Mouse (Mus musculus) embryonic facial prominence, embryonic 14.5 days (tissue): ENCODE results near the gene 0610037L13Rik. TPM values are rescaled to one million over a fixed set of nuclear protein-coding genes. Genes with fewer than 3 reads are reported as not detected.

Experiments used
- ATAC-seq: fragments of 200-750 bp; cut with Nextera tagmentation; 2 replicates; pipeline ENCODE4 v1.8.0; 2017; ENCODE audit warnings: low read depth, moderate number of reproducible peaks, moderate TSS enrichment
- DNase-seq: peaks from one replicate; pipeline ENCODE4 v3.0.0-alpha.2; 2015; ENCODE audit warnings: low spot score
- H3K27ac ChIP-seq: fragments of 300-500 bp; sonication (generic); replicated peaks from 2 replicates; pipeline ENCODE4 v1.5.1; 2014; ENCODE audit warnings: low read depth, mild to moderate bottlenecking, low read length, moderate library complexity
- H3K27me3 ChIP-seq: fragments of 300-500 bp; sonication (generic); replicated peaks from 2 replicates; pipeline ENCODE4 v1.6.1; 2014; ENCODE audit warnings: low read length; ENCODE audit not compliant: control insufficient read depth, insufficient read depth
- H3K36me3 ChIP-seq: fragments of 300-500 bp; sonication (generic); 2 replicates; pipeline ENCODE4 v1.6.1; 2014; ENCODE audit warnings: low read length, mixed read lengths; ENCODE audit not compliant: control insufficient read depth, insufficient read depth
- H3K4me1 ChIP-seq: fragments of 300-500 bp; sonication (generic); 2 replicates; pipeline ENCODE4 v1.6.1; 2014; ENCODE audit warnings: antibody characterized with exemption, low read length; ENCODE audit not compliant: control insufficient read depth, insufficient read depth
- H3K4me2 ChIP-seq: fragments of 300-500 bp; sonication (generic); 2 replicates; pipeline ENCODE4 v1.6.1; 2014; ENCODE audit warnings: low read depth, mild to moderate bottlenecking, low read length, moderate library complexity, mixed read lengths
- H3K4me3 ChIP-seq: fragments of 300-500 bp; sonication (generic); 2 replicates; pipeline ENCODE4 v1.5.1; 2014; ENCODE audit warnings: low read depth, mild to moderate bottlenecking, low read length
- H3K9ac ChIP-seq: fragments of 300-500 bp; sonication (generic); 2 replicates; pipeline ENCODE4 v1.6.1; 2014; ENCODE audit warnings: low read depth, mild to moderate bottlenecking, low read length, moderate library complexity, mixed read lengths
- H3K9me3 ChIP-seq: fragments of 300-500 bp; sonication (generic); 2 replicates; pipeline ENCODE4 v1.6.1; 2016; ENCODE audit warnings: low read length; ENCODE audit not compliant: control insufficient read depth
- WGBS: fragments of 180-500 bp; shearing (Covaris S2); extraction: QIAGEN DNeasy Blood & Tissue Kit; methylation state at CpG from one replicate; pipeline ENCODE4 v1.1.7; 2014; 5-methylcytosine and 5-hydroxymethylcytosine counted together
- polyA plus RNA-seq: library from polyadenylated mRNA; unstranded; fragments of >200 nt; fragmentation: Nextera tagmentation; extraction: Ambion mirVana; gene quantifications from 2 replicates; pipeline ENCODE4 v1.2.1, GENCODE M21; 2014

0610037L13Rik gene
- polyA plus RNA-seq, 1 experiment from 2014 or later = 158 TPM

DNA sequence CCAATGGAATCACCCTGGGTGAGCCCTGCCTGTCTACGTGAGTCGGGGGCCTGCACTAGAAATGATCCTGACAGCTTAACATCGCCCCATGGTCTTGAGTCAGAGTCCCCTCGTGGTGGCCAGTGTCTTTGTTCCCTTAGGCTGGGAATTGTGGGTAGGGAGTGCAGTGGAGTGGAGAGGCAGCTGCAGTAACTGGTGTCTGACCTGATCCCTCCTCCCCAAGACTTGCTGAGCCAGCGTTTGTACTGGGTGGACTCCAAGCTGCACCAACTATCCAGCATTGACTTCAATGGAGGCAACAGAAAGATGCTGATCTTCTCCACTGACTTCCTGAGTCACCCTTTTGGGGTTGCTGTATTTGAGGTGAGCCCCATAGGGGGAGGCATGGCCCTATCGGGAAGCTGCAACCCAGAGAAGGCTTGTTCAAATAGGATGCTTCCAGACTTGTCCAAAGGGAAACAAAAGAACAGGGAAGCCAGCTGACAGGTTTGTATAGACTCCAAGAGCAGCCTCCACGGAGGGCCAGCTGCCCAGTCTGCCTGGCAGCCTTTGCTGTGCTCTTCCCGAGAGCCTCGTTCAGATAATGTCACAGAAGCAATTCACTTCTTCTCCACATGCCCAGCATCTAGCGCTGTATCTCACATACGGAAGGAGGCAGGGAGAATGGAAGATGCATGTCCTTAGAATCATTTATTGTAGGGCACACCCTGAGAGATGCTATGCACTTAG lies 32.5 kb upstream of the 0610037L13Rik start:
- Histone ChIP-seq H3K4me2 (no peak overlapping the region), H3K9me3 (no peaks in the 10 kb centered on the region), H3K4me3 (no peak overlapping the region), H3K27ac (no peak overlapping the region), H3K36me3 (no peaks in the 10 kb centered on the region), H3K4me1 (no peaks in the 10 kb centered on the region), H3K27me3 (no peaks in the 10 kb centered on the region), H3K9ac (no peak overlapping the region)
- ATAC-seq = no peak
- no peak for DNase-seq
- 81% methylated on average over 11 of the region's 11 CpGs for WGBS

DNA sequence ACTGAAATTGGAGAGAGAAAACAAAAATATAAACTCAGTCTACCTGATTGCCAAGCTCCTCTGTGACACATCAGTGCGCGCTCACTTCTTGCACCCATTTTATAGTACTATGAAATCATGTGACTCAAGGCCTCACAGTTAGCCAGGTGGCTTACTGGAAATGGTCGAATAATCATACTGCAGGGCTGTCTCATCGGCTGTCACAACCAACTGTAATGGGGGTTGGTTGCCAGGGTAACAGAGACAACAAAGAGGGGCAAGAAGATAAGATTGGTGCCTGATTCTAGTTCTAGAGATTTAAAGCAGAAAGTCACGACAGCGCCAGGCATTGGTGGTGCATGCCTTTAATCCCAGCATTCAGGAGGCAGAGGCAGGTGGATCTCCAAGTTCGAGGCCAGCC lies 30.6 kb upstream of the 0610037L13Rik start:
- WGBS = 93% methylated on average over 7 of the region's 7 CpGs
- ATAC-seq = no peak

DNA sequence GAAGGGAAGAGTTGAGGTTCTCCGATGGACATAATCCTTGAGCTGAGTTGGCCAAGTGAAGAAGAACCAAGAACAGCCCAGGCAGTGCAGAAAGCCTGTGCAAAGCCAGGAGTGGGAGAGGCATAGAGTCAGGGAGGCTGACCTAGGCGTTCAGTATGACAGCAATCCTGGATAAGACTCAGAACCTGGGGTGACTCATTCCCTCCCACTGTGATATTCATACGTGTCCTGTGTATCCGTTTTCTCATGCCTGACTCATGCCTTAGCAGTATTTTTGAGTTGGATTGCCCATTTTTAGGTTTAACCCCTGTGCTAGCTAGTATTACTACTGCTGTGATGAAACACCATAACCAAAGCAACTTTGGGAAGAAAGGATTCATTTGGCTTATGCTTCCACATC lies 24.7 kb upstream of the 0610037L13Rik start:
- 87% methylated on average over 4 of the region's 4 CpGs for WGBS
- Histone ChIP-seq H3K36me3 (no peaks in the 10 kb centered on the region), H3K4me2 (no peak overlapping the region), H3K4me3 (no peak overlapping the region), H3K9me3 (no peaks in the 10 kb centered on the region), H3K9ac (no peak overlapping the region), H3K27me3 (no peaks in the 10 kb centered on the region), H3K4me1 (no peaks in the 10 kb centered on the region), H3K27ac (no peak overlapping the region)
- no peak for DNase-seq
- ATAC-seq = no peak

More for the DNA sequence above, 30.6 kb upstream of the 0610037L13Rik start:
- no peak overlapping the region for H3K4me2 ChIP-seq
- no peaks in the 10 kb centered on the region for H3K9me3 ChIP-seq
- no peak overlapping the region for H3K9ac ChIP-seq
- H3K27ac ChIP-seq = no peak overlapping the region
- H3K27me3 ChIP-seq = no peaks in the 10 kb centered on the region
- no peaks in the 10 kb centered on the region for H3K4me1 ChIP-seq
- H3K36me3 ChIP-seq = no peaks in the 10 kb centered on the region
- H3K4me3 ChIP-seq = no peak overlapping the region
- no peak for DNase-seq

DNA sequence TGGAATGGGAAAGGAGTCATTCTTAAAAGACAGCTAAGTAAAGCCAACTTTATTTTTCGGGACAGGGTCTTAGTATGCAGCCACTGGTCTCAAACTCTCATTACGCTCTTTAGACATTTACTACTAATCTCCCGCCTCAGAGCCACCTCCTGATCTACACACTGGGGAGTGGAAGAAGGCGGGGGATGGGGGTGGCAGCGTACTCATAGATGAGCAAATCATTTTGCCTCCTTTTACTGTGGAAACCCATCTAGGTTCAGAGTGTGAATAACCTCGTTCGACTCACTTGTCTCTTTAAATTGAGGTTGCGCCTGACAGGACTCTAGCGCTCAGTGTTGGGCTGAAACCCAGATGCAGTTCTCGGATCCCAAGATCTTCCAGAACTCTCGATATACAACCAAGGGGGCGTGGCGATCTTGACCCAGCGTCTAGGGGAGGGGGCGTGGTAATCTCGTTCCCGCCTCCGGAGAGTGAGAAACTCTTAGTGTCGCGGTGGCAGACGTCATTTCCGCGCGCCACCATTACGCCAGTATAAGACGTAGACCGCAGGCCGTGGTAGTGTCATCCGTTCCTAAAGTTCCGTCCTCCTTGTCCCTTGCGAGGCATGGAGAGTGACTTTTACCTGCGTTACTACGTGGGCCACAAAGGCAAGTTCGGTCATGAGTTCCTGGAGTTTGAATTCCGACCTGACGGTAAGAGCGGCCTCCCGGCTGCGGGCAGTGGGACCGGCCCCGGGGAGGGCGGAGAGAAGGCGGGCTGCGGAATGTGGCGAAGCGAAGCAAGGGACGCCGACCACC lies 10.2 kb upstream of the 0610037L13Rik start, which contains the start of gene Magoh:
TSS of gene Magoh (plus strand) at position 502 of the 797 bp plus-strand sequence.
- H3K4me3 ChIP-seq = peak within 1 kb of the TSS; percentile 60
- 3% methylated on average over 47 of the region's 48 CpGs for WGBS
- H3K27me3 ChIP-seq = no peaks in the 10 kb centered on the region
- H3K4me1 ChIP-seq = peaks cover 4% of the 10 kb centered on the region
- peak; percentile 96 for ATAC-seq
- H3K9me3 ChIP-seq = no peaks in the 10 kb centered on the region
- H3K9ac ChIP-seq = peak within 1 kb of the TSS; percentile 84
- peaks cover 30% of the 10 kb centered on the region for H3K36me3 ChIP-seq
- peak within 1 kb of the TSS; percentile 66 for H3K4me2 ChIP-seq
- H3K27ac ChIP-seq = peak within 1 kb of the TSS; percentile 79
- peak; percentile 99 for DNase-seq

DNA sequence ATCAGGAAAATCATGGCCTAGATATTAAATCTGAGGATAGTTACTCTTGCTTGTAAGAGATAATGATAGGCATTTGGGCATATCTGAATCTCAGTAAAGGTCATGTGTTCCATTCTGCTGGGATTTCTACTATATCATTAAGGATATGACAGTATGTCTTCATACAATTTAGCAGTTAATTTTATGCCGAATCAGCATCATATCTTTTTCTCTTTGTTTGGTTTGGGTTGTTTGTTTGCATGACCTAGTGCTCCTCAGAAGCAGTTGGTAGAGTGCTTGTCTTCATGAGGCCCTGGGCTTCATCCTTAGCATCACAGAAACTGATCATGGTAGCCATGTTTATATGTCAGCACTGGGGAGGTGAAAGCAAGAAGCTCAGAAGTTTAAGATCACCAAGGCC lies 8.0 kb upstream of the 0610037L13Rik start:
- Histone ChIP-seq H3K9ac (no peak overlapping the region), H3K36me3 (peaks cover 52% of the 10 kb centered on the region), H3K9me3 (no peaks in the 10 kb centered on the region), H3K27ac (no peak overlapping the region), H3K4me2 (no peak overlapping the region), H3K27me3 (no peaks in the 10 kb centered on the region), H3K4me3 (no peak overlapping the region), H3K4me1 (peaks cover 4% of the 10 kb centered on the region)
- DNase-seq (no peak), ATAC-seq (no peak)
- 95% methylated on average over 1 of the region's 1 CpGs for WGBS

DNA sequence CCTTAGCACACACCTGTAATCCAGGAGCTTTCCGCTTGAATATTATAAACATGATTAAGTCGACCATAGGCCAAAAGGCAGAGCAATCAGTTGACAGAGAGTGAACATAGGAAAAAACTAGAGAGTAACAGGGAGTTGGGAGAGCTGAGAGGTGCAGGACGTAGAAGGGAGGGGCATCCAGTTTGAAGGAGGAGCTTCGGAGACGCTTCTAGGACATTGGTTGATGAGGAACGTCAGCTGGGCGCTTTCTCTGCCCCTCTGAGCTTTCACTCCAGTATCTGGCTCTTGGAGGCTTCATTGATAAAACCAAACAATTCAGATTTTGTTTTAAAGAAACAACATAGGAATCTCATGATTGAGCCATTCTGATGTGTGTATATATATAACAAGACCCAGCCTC lies 3.2 kb upstream of the 0610037L13Rik start:
- ATAC-seq = no peak
- Histone ChIP-seq H3K36me3 (peaks cover 62% of the 10 kb centered on the region), H3K27me3 (no peaks in the 10 kb centered on the region), H3K9me3 (no peaks in the 10 kb centered on the region), H3K27ac (no peak overlapping the region), H3K9ac (no peak overlapping the region), H3K4me1 (peaks cover 9% of the 10 kb centered on the region), H3K4me2 (no peak overlapping the region), H3K4me3 (no peak overlapping the region)
- DNase-seq = no peak
- WGBS = 77% methylated on average over 7 of the region's 7 CpGs

DNA sequence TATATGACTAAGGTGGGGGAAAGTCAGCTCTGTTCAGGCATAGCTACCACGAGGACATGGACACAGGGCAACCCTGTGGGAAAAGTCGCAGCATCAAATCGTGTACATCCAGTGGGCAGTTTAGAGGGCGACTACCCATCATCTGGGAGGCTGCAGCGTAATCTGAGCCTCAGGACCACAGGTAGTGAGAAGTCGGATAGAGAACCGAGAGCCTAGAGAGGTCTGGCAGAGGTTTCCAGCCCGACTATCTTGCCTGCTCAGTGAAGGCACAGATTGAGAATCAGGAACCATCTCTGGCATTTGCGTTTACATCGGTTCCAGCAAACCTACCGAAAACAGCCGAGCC lies 255 bp upstream of the 0610037L13Rik start:
- Histone ChIP-seq H3K9ac (peak overlapping the region; percentile 71), H3K9me3 (no peaks in the 10 kb centered on the region), H3K4me2 (peak overlapping the region; percentile 85), H3K27ac (peak overlapping the region; percentile 91), H3K27me3 (no peaks in the 10 kb centered on the region), H3K4me3 (peak overlapping the region; percentile 58), H3K36me3 (peaks cover 58% of the 10 kb centered on the region), H3K4me1 (peaks cover 9% of the 10 kb centered on the region)
- DNase-seq = no peak
- ATAC-seq = peak; percentile 34
- WGBS = 2% methylated on average over 12 of the region's 12 CpGs

DNA sequence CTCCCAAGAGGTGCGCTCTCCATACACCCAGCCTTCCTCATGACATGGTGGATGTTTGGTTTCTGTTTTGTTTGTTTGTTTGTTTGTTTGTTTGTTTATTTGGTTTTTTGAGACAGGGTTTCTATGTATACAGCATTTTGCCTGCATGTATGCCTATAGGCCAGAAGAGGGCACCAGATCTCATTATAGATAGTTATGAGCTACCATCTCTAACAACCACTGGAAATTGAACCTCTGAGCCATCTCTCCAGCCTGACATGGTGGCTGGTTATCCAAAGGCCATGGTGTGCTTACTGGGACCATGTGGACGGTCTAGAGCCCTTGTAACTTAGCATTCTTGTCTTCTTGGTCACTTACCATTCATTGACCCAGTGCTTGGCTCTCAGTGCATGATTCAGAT lies 3.0 kb downstream of the 0610037L13Rik start:
- H3K36me3 ChIP-seq = peaks cover 59% of the 10 kb centered on the region
- H3K27me3 ChIP-seq = no peaks in the 10 kb centered on the region
- no peak overlapping the region for H3K9ac ChIP-seq
- DNase-seq (peak; percentile 45), ATAC-seq (no peak)
- 61% methylated on average over 2 of the region's 2 CpGs for WGBS
- H3K27ac ChIP-seq = no peak overlapping the region
- peaks cover 9% of the 10 kb centered on the region for H3K4me1 ChIP-seq
- H3K9me3 ChIP-seq = no peaks in the 10 kb centered on the region
- H3K4me2 ChIP-seq = no peak overlapping the region
- H3K4me3 ChIP-seq = no peak overlapping the region
